Mouse (Mus musculus) liver, embryonic 11.5 days (tissue): ENCODE measurements around the gene Ezh2. TPM values are rescaled to one million over a fixed set of nuclear protein-coding genes. Genes with fewer than 3 reads are reported as not detected.

Experiments
- ATAC-seq: fragments of 200-750 bp; cut with Nextera tagmentation; replicated peaks from 2 replicates; pipeline ENCODE4 v1.8.0; 2017; ENCODE audit warnings: moderate number of reproducible peaks, mild to moderate bottlenecking, moderate TSS enrichment, moderate library complexity; ENCODE audit not compliant: low FRiP score
- DNase-seq: peaks from one replicate; pipeline ENCODE4 v3.0.0-alpha.2; 2017; ENCODE audit warnings: low spot score
- H3K27ac ChIP-seq: fragments of 300-500 bp; sonication (generic); 2 replicates; pipeline ENCODE4 v1.5.1; 2014; ENCODE audit warnings: mild to moderate bottlenecking, low read depth, low read length, control low read depth
- H3K27me3 ChIP-seq: fragments of 300-500 bp; sonication (generic); replicated peaks from 2 replicates; pipeline ENCODE4 v1.6.1; 2014; ENCODE audit warnings: low read length, mixed read lengths; ENCODE audit not compliant: control insufficient read depth, insufficient read depth
- H3K36me3 ChIP-seq: fragments of 300-500 bp; sonication (generic); 2 replicates; pipeline ENCODE4 v1.6.1; 2014; ENCODE audit warnings: mild to moderate bottlenecking, low read length, moderate library complexity, mixed read lengths; ENCODE audit not compliant: control insufficient read depth, insufficient read depth
- H3K4me1 ChIP-seq: fragments of 300-500 bp; sonication (generic); replicated peaks from 2 replicates; pipeline ENCODE4 v1.6.1; 2014; ENCODE audit warnings: low read length, mixed read lengths; ENCODE audit not compliant: control insufficient read depth, insufficient read depth
- H3K4me2 ChIP-seq: fragments of 300-500 bp; sonication (generic); 2 replicates; pipeline ENCODE4 v1.6.1; 2014; ENCODE audit warnings: mild to moderate bottlenecking, control low read depth, moderate library complexity
- H3K4me3 ChIP-seq: fragments of 300-500 bp; sonication (generic); 2 replicates; pipeline ENCODE4 v1.5.1; 2014; ENCODE audit warnings: low read depth, low read length, control low read depth
- H3K9ac ChIP-seq: fragments of 300-500 bp; sonication (generic); 2 replicates; pipeline ENCODE4 v1.6.1; 2014; ENCODE audit warnings: low read depth, low read length, control low read depth
- H3K9me3 ChIP-seq: fragments of 300-500 bp; sonication (generic); 2 replicates; pipeline ENCODE4 v1.6.1; 2016; ENCODE audit warnings: low read length, inconsistent platforms, mixed read lengths; ENCODE audit not compliant: control insufficient read depth
- WGBS: fragments of 180-500 bp; shearing (Covaris S2); extraction: QIAGEN DNeasy Blood & Tissue Kit; methylation state at CpG from one replicate; pipeline ENCODE4 v1.1.7; 2014; 5-methylcytosine and 5-hydroxymethylcytosine counted together
- polyA plus RNA-seq: library from polyadenylated mRNA; unstranded; fragments of >200 nt; fragmentation: Nextera tagmentation; extraction: Ambion mirVana; gene quantifications from 2 replicates; pipeline ENCODE4 v1.2.1, GENCODE M21; 2014

The Ezh2 gene
- polyA plus RNA-seq, 1 experiment from 2014 or later, result 81.6 TPM

DNA sequence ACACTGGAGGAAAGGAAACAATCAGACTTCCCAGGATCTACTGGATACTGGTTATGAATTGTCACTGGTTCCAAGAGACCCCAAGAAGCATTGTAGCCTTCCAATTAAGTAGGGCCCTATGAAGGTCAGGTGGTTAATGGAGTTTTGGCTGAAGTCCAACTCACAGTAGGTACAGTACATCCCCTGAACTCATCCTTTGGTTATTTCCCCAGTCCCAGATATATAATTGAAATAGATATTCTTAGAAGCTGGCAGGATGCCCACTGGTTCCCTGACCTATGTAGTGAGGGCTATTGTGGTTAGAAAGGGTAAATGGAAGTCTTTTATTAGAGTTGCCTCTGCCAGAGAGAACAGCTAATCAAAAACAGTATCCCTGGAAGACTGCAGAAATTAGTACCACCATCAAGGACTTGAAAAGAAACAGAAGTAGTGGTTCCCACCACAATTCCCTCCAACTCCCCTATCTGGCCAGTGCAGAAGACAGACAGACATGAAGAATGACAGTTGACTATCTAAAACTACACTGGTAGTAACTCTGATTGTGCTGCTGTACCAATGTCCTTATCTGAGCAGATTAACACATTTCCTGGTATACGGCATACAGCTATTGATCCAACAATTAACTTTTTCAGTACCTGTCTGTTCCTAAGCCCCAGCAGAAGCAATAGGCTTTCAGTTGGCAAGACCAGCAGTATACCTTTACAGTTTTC, 29.7 kb downstream of the Ezh2 start:
- H3K4me3 ChIP-seq, result no peak overlapping the region
- H3K9ac ChIP-seq, result no peak overlapping the region
- H3K27ac ChIP-seq, result peak overlapping the region; percentile 45; the same call in 1 of the 2 replicates
- DNase-seq (peak; percentile 32), ATAC-seq (peak; percentile 95)
- no peaks in the 10 kb centered on the region for H3K27me3 ChIP-seq
- H3K4me1 ChIP-seq, result peaks cover 23% of the 10 kb centered on the region
- 28% methylated on average over 1 of the region's 1 CpGs for WGBS
- H3K4me2 ChIP-seq, result peak overlapping the region; percentile 50
- peaks cover 37% of the 10 kb centered on the region for H3K36me3 ChIP-seq
- H3K9me3 ChIP-seq, result no peaks in the 10 kb centered on the region

DNA sequence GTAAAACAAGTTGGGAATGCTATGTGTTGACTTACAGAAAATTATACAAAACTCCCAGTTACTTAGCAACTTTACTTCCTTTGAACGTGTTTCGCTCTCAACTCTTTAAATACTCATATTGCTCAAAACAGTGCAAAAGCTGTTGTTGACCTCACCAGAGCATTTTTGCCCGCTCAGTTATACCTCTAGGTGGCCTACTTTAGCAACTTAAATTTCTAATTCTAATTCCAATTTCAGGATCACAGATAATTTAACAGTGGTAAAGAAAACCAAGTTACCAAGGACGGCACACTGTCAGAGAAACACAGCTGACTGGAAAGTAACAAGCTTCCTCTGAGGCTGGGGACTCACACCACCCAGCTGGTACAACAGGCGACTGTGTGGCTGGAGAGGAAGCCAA, 33.7 kb downstream of the Ezh2 start:
- Histone ChIP-seq H3K4me2 (no peak overlapping the region), H3K27ac (no peak overlapping the region), H3K4me3 (no peak overlapping the region), H3K27me3 (no peaks in the 10 kb centered on the region), H3K9me3 (no peaks in the 10 kb centered on the region), H3K9ac (no peak overlapping the region), H3K36me3 (peaks cover 26% of the 10 kb centered on the region), H3K4me1 (peaks cover 19% of the 10 kb centered on the region)
- 90% methylated on average over 5 of the region's 5 CpGs for WGBS
- DNase-seq (no peak), ATAC-seq (no peak)

DNA sequence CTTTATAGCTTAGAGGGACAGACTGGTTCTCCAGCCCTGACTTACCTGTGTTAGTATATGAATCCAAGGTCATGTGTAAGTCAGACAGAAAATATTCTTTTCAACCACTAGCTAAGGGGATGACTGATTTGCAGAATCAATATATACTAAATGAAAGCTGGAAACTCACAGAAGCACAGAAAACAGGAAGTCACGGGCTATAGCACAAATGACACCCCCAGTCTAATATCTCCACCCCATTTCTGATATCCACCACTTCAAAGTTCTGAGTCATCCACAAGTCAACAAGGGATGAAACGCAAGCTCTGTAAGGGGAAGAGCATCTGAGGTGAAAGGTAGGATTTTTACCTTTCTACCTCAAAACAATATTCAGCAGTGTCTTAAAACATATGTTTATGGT, 34.3 kb downstream of the Ezh2 start:
- DNase-seq, result no peak
- WGBS, result 70% methylated on average over 2 of the region's 2 CpGs
- ATAC-seq, result no peak
- H3K9me3 ChIP-seq, result no peaks in the 10 kb centered on the region
- H3K4me2 ChIP-seq, result no peak overlapping the region
- peaks cover 27% of the 10 kb centered on the region for H3K36me3 ChIP-seq
- no peak overlapping the region for H3K4me3 ChIP-seq
- peaks cover 19% of the 10 kb centered on the region for H3K4me1 ChIP-seq
- no peaks in the 10 kb centered on the region for H3K27me3 ChIP-seq
- H3K27ac ChIP-seq, result no peak overlapping the region
- no peak overlapping the region for H3K9ac ChIP-seq

DNA sequence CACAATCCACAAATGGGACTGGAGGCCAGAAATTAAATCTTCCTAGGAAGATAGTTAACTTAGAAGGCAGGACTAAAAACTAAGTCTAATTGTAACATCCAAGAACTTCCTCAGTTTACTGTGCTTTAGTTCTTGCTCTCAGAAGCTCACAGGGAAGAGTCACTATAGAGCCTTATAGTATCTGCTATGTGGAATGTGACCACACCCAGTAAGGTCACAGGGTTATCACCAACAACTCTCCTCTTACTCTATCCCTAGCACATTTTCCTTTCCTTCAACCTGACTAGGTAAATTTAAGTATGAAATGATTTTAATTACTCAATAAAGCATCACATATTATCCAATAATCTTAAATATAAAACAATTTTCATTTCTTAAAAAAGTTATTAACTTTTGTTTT, 34.7 kb downstream of the Ezh2 start:
- Histone ChIP-seq H3K4me2 (no peak overlapping the region), H3K4me3 (no peak overlapping the region), H3K27me3 (no peaks in the 10 kb centered on the region), H3K9ac (no peak overlapping the region), H3K4me1 (peaks cover 17% of the 10 kb centered on the region), H3K27ac (no peak overlapping the region), H3K36me3 (peaks cover 29% of the 10 kb centered on the region), H3K9me3 (no peaks in the 10 kb centered on the region)
- ATAC-seq (peak; percentile 67), DNase-seq (no peak)

DNA sequence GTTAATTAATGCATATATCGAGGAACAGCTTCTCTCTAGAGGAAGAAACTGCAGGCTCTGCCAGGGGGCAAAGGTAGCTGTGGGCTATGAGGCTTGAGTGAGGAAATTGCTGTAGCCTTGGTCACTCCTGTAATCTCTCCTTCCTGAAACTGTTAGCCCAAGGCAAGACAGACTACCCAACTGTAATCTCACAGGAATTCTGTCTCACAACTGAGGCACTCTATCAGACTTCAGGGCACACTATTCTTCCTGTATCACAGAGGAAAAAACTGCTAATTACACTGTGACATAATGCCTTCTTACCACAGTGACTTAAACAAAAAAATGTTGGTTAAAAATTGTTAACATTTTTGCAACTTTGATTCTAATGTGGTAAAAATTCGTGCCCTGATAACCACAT, 35.9 kb downstream of the Ezh2 start:
- H3K4me1 ChIP-seq, result peaks cover 8% of the 10 kb centered on the region; the same call in 1 of the 2 replicates
- H3K9ac ChIP-seq, result no peak overlapping the region
- H3K4me3 ChIP-seq, result no peak overlapping the region
- H3K27me3 ChIP-seq, result no peaks in the 10 kb centered on the region
- no peak for DNase-seq
- 90% methylated on average over 2 of the region's 2 CpGs for WGBS
- H3K27ac ChIP-seq, result no peak overlapping the region
- H3K9me3 ChIP-seq, result no peaks in the 10 kb centered on the region
- no peak for ATAC-seq
- H3K36me3 ChIP-seq, result peaks cover 33% of the 10 kb centered on the region
- no peak overlapping the region for H3K4me2 ChIP-seq

DNA sequence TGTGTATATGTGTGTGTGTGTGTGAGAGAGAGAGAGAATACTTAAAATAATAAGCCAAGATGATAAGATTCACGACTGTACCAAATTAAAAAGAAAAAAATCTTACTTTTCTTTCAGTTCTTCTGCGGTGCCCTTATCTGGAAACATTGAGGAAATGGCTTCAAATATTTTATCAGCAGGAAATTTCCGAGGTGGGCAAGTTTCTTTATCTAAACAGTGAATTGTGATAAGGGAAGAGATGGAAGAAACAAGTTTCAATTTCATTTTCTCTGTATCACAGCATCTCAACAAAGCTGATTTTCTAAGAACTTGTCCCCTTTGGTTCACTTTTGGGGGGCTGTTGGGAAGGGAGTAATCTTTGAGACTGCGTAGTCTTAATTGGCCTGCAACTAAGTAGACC, 42.9 kb downstream of the Ezh2 start:
- peaks cover 41% of the 10 kb centered on the region for H3K36me3 ChIP-seq
- no peak for DNase-seq

DNA sequence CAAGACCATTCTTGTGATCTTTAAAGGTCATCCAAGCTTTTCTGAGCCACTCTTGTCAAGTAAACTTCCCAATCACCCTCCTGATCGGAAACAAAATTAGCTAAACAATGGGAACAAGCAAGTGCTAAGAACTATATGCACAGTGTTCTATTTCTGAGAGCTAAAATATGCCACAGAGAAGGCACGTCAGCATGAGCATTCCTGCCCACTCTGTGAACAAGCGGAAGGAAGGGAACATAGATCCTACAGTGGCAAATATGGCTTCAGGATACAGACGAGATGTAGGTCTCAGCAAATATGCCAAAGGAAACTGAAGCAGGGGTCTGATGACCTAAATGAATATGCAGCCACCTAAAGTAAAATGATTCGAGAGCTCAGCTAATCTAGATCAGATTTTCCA, 59.8 kb downstream of the Ezh2 start:
- no peak overlapping the region for H3K4me3 ChIP-seq
- H3K27me3 ChIP-seq, result no peaks in the 10 kb centered on the region
- WGBS, result 88% methylated on average over 5 of the region's 5 CpGs
- no peak overlapping the region for H3K9ac ChIP-seq
- ATAC-seq (no peak), DNase-seq (no peak)
- no peaks in the 10 kb centered on the region for H3K4me1 ChIP-seq
- H3K4me2 ChIP-seq, result no peak overlapping the region
- no peaks in the 10 kb centered on the region for H3K9me3 ChIP-seq
- no peak overlapping the region for H3K27ac ChIP-seq
- H3K36me3 ChIP-seq, result peaks cover 18% of the 10 kb centered on the region

More for the DNA sequence above, 42.9 kb downstream of the Ezh2 start:
- Histone ChIP-seq H3K9me3 (no peaks in the 10 kb centered on the region), H3K9ac (no peak overlapping the region), H3K27me3 (no peaks in the 10 kb centered on the region), H3K4me3 (no peak overlapping the region), H3K4me2 (no peak overlapping the region), H3K4me1 (no peaks in the 10 kb centered on the region), H3K27ac (no peak overlapping the region)
- no peak for ATAC-seq
- WGBS, result 66% methylated on average over 4 of the region's 4 CpGs

DNA sequence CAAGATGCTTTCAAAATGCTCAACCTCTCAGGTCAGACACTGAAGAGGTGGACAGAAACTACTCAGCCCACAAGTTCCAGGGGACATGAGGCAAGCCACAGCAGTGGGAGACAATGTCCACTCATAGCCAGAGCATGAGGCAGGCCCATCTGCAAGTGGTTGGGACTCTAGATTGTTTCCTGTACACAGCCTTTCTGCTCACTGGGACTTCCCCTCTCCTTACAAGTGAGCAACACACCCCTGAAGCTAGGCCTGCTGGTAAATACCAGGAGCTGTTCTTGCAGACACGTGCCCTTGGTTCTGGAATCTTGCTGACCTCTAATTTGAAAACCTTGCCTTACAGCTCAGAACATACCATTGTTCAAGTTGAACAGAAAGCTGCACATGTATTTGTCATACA, 62.6 kb downstream of the Ezh2 start:
- 83% methylated on average over 1 of the region's 1 CpGs for WGBS
- H3K4me3 ChIP-seq, result no peak overlapping the region
- ATAC-seq, result no peak
- H3K27me3 ChIP-seq, result no peaks in the 10 kb centered on the region
- DNase-seq, result no peak
- H3K9me3 ChIP-seq, result no peaks in the 10 kb centered on the region
- peaks cover 19% of the 10 kb centered on the region for H3K36me3 ChIP-seq
- no peak overlapping the region for H3K4me2 ChIP-seq
- H3K27ac ChIP-seq, result no peak overlapping the region
- no peaks in the 10 kb centered on the region for H3K4me1 ChIP-seq
- no peak overlapping the region for H3K9ac ChIP-seq

DNA sequence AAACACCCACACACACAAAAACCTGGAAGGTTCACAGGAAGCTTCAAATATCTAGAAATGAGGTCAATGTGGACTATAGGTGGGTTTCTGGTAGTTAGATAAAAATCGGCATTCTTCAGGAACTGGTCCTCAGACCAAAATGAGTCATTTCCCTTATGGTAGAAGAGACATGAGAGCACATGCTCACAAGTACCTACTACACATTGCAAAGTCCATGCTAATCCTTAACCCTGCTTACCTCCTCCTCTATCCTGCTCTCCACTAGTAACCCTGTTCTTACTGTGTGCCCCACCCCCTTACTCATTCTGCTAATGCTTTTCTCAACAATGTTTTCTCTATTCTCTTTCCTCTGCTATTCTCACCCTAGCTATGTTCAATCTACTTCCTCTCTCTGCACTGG, 67.5 kb downstream of the Ezh2 start:
- no peak overlapping the region for H3K4me2 ChIP-seq
- H3K9ac ChIP-seq, result no peak overlapping the region
- ATAC-seq, result no peak
- H3K27ac ChIP-seq, result no peak overlapping the region
- H3K9me3 ChIP-seq, result no peaks in the 10 kb centered on the region
- H3K4me3 ChIP-seq, result no peak overlapping the region
- peaks cover 38% of the 10 kb centered on the region for H3K36me3 ChIP-seq
- WGBS, result 64% methylated on average over 1 of the region's 1 CpGs
- H3K27me3 ChIP-seq, result no peaks in the 10 kb centered on the region
- DNase-seq, result no peak
- H3K4me1 ChIP-seq, result no peaks in the 10 kb centered on the region
